Comparison of ENCODE assay signal across 21 mouse cellular contexts in the genomic region with DNA sequence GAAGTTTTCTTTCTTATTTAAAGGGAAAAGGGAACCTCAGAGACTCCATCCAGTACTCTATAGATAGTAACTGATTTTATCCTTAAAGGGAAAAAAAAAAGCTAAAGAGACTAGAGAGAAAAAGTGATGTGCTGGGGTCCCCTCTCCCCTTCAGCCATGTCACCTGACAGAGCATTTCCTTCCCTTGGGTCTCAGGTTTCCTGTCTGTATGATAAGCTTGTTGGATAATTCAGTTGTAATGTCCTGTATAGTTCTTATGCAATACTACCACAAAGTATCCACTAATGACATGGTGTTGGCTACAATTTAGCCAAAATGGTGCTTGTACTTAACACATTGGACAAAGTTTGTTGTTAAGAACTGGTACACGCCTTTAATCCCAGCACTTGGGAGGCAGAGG. TPM values are rescaled to one million over a fixed set of nuclear protein-coding genes. Genes with fewer than 3 reads are reported as not detected.
DNase-seq lines count a peak whose midpoint lies in the region; ATAC-seq and TF ChIP-seq lines count a peak whose summit lies in the region.
"Had no signal": no experiment of that assay in that cellular context is flagged by ENCODE, and none has a peak within 500 bp of the region (broad histone marks: within the 10 kb centered on the region; RNA-seq: fewer than 3 reads in every experiment).

No protein-coding gene starts in this region.

- DNase-seq in liver, adult 2 months (ENCODE audit: extremely low read depth, low read depth, low spot score): peak; percentile 40
- no peak for DNase-seq in liver
- DNase-seq in MEL-GATA-1-ER (ENCODE audit: extremely low read depth, low read depth): peak; percentile 11
- DNase-seq in cerebellum, adult 11-12 months: no peak
- no peak for DNase-seq in natural killer cell, adult 2 months (ENCODE audit: low spot score in 2 of 2)
- DNase-seq: cerebellum, adult 18-20 months; cerebellum, adult 9-11 months; cerebellum, postnatal 36 days; embryo, embryonic 11 days; gastrocnemius, adult 2 months; gastrocnemius, postnatal 25 days had no signal

- TF ChIP-seq CTCF in liver, adult 2 months (IDR thresholded peaks at IDR 0.05; ENCODE audit: low read depth, low read length): no peak
- no peak for TF ChIP-seq CTCF in small intestine, adult 2 months (IDR thresholded peaks at IDR 0.05; ENCODE audit: extremely low read depth, insufficient read length, insufficient replicate concordance, low read depth, low read length)

- no peak overlapping the region for H3K4me3 ChIP-seq in liver, adult 2 months (ENCODE audit: insufficient read depth, low read depth, low read length)
- H3K4me3 ChIP-seq in small intestine, adult 2 months (ENCODE audit: low read depth, low read length): no peak overlapping the region
- H3K4me3 ChIP-seq: embryonic facial prominence, embryonic 12.5 days; forebrain, embryonic 12.5 days; gastrocnemius, adult 2 months; heart, embryonic 13.5 days; hindbrain, embryonic 10.5 days; intestine, embryonic 15.5 days had no signal

- H3K36me3 ChIP-seq in liver, adult 2 months (ENCODE audit: control insufficient read depth, insufficient read depth, low read length): peaks cover 7% of the 10 kb centered on the region
- peaks cover 12% of the 10 kb centered on the region for H3K36me3 ChIP-seq in small intestine, adult 2 months (ENCODE audit: control insufficient read depth, insufficient read depth, low read length)
- H3K36me3 ChIP-seq: intestine, embryonic 15.5 days had no signal

- H3K79me2 ChIP-seq in liver, adult 2 months (ENCODE audit: control insufficient read depth, insufficient read depth, low read length): peaks cover 19% of the 10 kb centered on the region; the same call in 1 of the 2 replicates

- H3K9ac ChIP-seq in liver, adult 2 months (ENCODE audit: low read depth, low read length): no peak overlapping the region
- H3K9ac ChIP-seq: embryonic facial prominence, embryonic 12.5 days; forebrain, embryonic 12.5 days; heart, embryonic 13.5 days; hindbrain, embryonic 14.5 days; intestine, embryonic 15.5 days had no signal

- no peaks in the 10 kb centered on the region for H3K27me3 ChIP-seq in liver, adult 2 months (ENCODE audit: control insufficient read depth, insufficient read depth, low read length)
- H3K27me3 ChIP-seq in small intestine, adult 2 months (ENCODE audit: control insufficient read depth, insufficient read depth, low read length): no peaks in the 10 kb centered on the region
- H3K27me3 ChIP-seq: embryonic facial prominence, embryonic 12.5 days; forebrain, embryonic 12.5 days; heart, embryonic 13.5 days; intestine, embryonic 15.5 days had no signal

- peak; percentile 30 to 31; a peak in 2 of 4 replicates for ATAC-seq in hematopoietic stem cell, adult 5-6 weeks (replicated peaks in 1 of 2; ENCODE audit: insufficient read depth in 1 of 2, low FRiP score in 2 of 2, low TSS enrichment in 1 of 2, low read depth in 1 of 2, poor library complexity in 2 of 2, severe bottlenecking in 2 of 2)
- ATAC-seq: forebrain, embryonic 16.5 days; intestine, embryonic 15.5 days had no signal

- no peak for TF ChIP-seq POLR2A in liver, adult 2 months (IDR thresholded peaks at IDR 0.05; ENCODE audit: extremely low read depth, insufficient read depth, low read length)
- no peak for TF ChIP-seq POLR2A in small intestine, adult 2 months (IDR thresholded peaks at IDR 0.05; ENCODE audit: low read depth, low read length)

- WGBS in liver, adult 2 months: 50% methylated on average over 1 of the region's 1 CpGs
- 77% methylated on average over 1 of the region's 1 CpGs for WGBS in small intestine, adult 2 months

- peak overlapping the region; percentile 86; the same call in 1 of the 2 replicates for H3K27ac ChIP-seq in liver, adult 2 months (replicated peaks; ENCODE audit: insufficient read depth, low read depth, low read length)
- H3K27ac ChIP-seq in small intestine, adult 2 months (ENCODE audit: insufficient read depth, low read depth, low read length): peak overlapping the region; percentile 92; the same call in 1 of the 2 replicates
- H3K27ac ChIP-seq: forebrain, embryonic 12.5 days; gastrocnemius, adult 2 months; hindbrain, embryonic 10.5 days; hindbrain, embryonic 14.5 days; intestine, embryonic 15.5 days had no signal

- peaks cover 38% of the 10 kb centered on the region for H3K4me1 ChIP-seq in liver, adult 2 months (ENCODE audit: control insufficient read depth, insufficient read depth, low read length)
- peaks cover 36% of the 10 kb centered on the region for H3K4me1 ChIP-seq in small intestine, adult 2 months (ENCODE audit: control insufficient read depth, insufficient read depth, insufficient read length, low read length)

RNA-seq across cellular contexts. Expression of a gene that starts 9.1 kb away (rescaled TPM):
- 63.2 and 77.3 TPM in 2 replicates for total RNA-seq in liver, adult 2 months (2014; rRNA removed)
- polyA plus RNA-seq in liver, adult 2 months (2012; rRNA removed): 26.2 and 38.2 TPM in 2 replicates
- total RNA-seq in hematopoietic stem cell, adult 5-6 weeks (2017): 54.8 and 74.3 TPM in 2 replicates
- 15.8 and 36.6 TPM in 2 replicates for polyA plus RNA-seq in small intestine, adult 2 months (2012; rRNA removed)

RNA-seq across cellular contexts. Expression of a gene that starts 25.3 kb away (rescaled TPM):
- total RNA-seq in liver, adult 2 months (2014; rRNA removed): not detected in 2 replicates
- not detected in 2 replicates for polyA plus RNA-seq in liver, adult 2 months (2012; rRNA removed)
- total RNA-seq in hematopoietic stem cell, adult 5-6 weeks (2017): not detected in 2 replicates
- not detected in 2 replicates for polyA plus RNA-seq in small intestine, adult 2 months (2012; rRNA removed)
- total RNA-seq: ES-E14 had no signal

Comparison
In these comparisons a context has a peak if more than half of its experiments do, and no peak if none do; other contexts are left out.
1. DNase-seq: peak in liver, adult 2 months (single experiment) and MEL-GATA-1-ER (single experiment); none in liver (single experiment), cerebellum, adult 11-12 months (single experiment) and natural killer cell, adult 2 months (0 of 2).